Mouse (Mus musculus) left cerebral cortex, postnatal 10 days (tissue): ENCODE measurements at regions not wholly inside any gene's neighbourhood (a gene's known extent, or its start where the extent isn't known, plus 50 kb on each side); places are given as distances from the start of the nearest gene placed in this dataset.

Experiments used
- DNase-seq, 2 experiments: peaks; one replicate each; pipeline ENCODE4 v3.0.0; 2021 to 2022; ENCODE audit warnings: low spot score in 2 of 2, mixed read lengths in 1 of 2; ENCODE audit errors: extremely low spot score in 1 of 2
- intact Hi-C: fragments of 180-260 bp; cut with DNase I; formaldehyde crosslinking; loops from one replicate; pipeline ENCODE4 v1.15.1; 2025

DNA sequence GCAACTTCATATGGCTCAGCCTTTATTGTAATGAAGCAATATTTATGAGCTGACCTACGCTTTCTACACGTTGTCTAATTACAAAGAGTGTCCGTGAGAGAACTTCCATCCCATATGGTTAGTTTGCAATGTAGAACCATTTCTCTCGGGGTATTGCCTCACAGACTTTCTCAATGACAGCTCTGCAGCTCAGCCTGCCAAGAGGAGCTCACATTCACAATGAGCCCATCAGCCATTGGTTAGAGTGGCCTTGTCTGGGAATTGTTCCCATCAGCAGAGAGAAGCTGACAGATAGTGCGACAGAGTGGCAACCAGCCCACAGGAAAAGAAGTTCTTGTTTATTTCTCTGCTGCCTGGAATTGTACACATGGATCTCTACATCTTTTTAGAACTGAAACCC lies 409.7 kb downstream of the Zfp704 start:
- peak in 1 of 2 experiments; percentile 66 for DNase-seq
- intact Hi-C loops, result no loop called here

DNA sequence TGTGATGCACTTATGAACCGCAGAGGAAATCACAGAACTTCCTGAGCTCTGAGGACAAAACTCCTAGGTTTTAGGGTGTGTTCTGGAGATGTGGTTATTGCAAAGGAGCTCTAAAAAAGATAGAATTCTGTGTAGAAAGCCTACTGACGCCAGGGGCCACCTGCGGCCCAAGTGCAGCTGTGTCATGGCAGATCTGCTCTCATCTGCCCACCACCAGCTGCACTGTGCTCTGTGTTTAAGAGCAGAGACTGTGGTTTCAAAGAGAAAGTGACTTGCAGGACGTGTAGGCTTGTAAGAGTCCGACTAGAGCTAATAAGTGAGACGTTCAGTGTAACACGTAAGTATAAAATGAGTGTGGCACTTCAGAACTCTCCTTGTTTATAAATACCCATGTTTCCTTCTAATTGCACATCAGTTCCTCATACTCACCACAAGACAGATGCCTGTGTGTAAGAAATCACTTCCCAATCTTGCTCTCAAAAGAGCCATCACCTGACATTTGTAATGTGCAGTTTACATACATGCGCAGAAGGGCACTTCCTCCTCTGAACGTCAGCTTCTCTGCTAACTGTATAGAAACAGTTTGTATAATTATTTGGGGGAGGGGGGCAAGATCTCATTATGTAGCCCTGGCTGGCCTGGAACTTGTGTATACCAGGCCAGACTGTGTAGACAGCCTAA lies 411.1 kb downstream of the Zfp704 start:
- intact Hi-C loops, result no loop called here
- no peak for DNase-seq

DNA sequence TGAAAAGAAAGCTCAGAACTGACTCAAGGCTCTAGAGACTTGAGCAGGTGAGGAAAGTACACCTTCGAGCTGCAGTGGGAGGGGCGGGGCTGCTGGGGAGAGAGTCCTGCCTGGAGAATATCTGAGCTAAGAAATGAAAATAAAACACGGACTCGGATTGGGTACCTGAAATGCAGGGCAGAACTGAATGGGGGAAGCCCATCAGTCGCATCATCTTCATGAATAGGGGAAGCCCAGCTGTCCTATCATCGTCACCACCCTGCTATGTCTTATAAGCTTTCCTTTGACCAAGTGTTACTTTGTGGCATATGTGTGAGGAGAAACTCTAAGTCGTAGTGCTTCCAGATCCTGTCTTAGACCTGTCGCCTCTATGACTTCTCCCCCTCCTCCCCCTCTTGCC lies 414.1 kb downstream of the Zfp704 start:
- DNase-seq, result no peak
- intact Hi-C loops, result no loop called here

DNA sequence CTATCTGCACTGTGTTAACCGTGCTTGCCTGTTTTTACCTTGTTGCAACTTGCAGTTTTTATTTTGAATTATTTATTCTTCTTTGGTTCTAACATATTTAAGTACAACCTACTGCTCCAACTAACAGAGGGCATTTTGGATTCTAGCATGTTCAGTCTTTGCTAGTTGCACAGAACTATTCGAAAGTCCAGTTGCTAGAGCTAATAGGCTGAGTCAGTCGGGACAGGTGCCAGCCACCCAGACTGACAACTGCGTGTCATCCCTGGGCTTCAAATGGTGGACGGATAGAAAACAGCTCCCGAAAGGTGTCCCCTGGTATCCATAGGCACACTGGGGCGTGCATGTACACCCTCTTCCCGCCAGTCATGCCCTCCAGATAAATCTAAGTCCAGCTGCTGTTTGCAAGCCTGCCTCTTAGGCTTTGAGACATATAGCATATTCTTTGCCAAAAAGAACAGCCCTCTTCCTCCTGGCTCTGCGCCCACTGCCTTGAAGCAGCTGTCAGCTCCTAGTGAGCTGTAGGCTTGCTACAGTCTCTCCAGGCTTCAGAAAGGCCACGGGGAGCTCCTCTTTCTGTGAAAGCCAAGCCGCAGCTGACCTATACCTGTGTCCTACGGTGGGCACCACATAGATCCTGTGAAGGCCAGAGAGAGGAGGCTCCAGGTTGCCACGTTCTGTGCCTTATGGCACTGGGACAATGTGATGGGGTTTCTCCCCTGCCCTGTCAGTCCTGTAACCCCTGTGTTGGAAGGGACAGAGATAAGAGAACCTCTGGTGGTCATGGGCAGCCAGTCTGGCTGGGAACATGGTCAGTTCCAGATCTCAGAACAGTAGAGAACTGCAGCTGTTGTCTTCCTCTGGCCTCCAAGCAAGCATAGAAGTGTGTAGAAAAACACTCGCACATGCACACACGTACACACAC lies 420.3 kb downstream of the Zfp704 start:
- peak; percentile 74 to 85 for DNase-seq
- intact Hi-C loops, result no loop called here

DNA sequence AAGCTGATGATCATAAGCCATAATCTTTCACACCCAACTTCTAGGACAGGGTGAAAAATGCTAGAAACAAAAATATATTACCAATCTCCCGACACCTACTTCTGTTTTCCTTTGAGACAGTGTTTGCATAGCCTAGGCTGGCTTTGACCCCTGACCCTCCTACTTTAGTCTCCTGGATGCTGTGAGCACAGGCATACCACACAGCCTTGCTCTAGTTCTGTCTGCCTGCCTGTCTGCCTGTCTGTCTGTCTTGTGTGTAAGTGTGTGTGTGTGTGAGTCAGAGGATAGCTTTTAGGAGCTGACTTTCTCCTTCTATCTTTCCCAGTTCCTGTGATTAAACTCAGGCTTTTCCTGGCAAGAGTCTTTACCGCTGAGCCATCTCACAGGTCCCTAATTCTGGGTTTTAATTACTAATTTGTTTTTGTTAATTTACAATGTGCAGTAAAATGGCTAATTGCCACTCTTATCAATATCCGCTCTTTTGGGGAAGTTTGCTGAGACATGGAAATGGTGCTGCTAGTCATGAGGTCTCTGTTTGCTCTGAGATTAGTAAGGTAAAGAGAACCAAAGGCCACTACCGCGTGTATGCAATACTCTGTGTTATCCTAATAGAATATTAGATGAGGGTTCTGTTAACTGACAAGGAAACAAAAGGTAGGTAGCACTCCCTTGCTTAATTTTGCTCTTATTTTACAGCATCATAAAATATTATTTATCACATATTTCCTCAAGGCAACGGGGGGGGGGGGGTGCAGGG lies 423.3 kb downstream of the Zfp704 start:
- intact Hi-C loops, result no loop called here
- no peak for DNase-seq

DNA sequence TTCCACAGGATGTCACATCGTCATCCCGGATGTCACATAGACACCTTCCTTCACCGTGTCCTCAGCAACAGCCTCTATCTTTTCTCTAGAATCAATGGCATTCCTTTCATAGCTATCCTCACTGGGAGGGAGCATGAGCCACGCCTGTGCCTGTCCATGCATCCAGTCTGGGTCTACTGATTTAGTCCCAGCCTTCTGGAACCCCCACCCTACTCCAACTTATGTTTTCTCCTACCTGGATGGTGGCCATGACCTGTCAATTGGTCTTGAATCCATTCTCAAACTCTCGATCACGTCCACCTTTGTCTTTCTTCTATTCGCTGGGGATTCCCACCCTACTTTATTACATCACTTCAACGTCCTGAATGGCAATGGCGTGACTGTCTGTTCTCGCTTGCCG lies 428.3 kb downstream of the Zfp704 start:
- no peak for DNase-seq
- intact Hi-C loops, result no loop called here

DNA sequence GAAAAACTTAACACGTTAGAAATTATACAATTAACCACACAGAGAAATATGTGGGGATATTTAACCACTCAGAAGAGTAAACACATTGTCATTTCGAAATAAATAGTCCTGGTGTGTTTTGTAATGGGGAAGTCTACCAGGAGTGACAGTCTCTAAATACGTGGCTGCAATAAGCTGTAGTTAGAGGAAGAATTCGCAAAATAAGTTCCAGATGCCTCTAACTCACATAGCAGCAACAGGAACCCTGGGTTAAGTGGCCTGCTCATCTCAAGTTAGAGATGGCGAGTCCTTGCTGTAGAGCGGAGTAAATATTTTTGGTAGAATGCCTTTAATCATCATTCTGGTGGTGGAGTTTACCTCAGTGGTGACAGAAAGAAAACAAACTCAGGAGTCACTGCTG lies 430.2 kb downstream of the Zfp704 start:
- intact Hi-C loops, result no loop called here
- no peak for DNase-seq

DNA sequence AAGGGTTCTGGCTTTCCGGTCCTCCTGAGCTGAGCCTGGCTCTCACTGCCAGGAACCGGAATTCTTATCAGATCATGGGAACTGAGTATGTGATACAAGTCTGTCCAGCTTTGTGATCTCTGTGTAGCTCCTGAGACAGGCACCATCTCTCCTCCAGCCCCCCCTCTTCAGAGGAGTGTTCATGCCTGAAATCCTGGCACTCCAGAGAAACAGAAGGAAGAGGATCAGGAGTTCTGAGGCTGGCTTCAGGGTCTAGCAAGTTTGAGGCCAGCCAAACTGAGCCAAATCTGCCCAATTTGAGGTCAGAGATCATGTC lies 435.4 kb downstream of the Zfp704 start:
- intact Hi-C loops, result no loop called here
- no peak for DNase-seq

DNA sequence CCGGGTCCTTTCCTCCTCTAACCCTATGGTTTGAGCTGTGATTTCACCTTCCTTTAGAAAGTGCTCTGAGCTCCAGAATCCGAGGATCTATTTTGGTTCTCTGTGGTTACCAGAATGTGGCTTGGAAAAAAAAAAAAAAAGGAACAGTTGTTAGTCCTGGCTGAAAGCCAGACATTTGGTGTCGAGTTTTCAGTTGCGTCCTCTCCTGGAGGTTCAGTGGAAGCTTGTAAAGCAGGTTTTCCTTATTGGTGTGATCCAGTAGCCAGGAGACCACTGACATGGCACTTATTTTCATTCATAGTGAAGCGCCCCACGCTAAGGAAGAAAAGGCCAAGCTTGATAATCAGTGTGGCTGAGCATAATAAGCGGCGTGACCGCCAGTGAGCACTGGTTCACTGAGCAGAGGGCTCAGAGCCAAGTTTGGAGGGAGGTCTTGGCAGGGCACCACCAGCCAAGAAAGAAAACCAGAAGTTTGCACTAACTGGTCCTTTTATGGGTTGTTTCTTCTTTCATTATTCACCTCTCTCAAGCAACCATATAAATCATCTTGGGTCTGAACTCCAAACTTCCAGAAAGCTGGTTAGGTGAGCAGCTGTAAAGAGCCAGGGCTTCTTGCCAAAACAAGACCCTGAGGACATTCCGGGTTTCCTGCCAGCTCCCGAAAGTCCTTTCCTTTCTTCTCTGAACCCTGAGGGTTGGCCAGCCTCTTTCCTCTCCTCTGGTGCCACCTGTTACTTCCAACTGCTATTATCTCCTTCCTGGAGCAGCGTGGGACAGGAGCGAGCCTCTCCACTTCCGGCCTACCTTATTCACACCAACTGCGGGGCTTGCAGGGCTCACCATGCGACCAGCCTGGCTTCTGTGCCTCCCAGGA lies 436.0 kb downstream of the Zfp704 start:
- intact Hi-C loops, result no loop called here
- DNase-seq, result peak; percentile 60 to 65

DNA sequence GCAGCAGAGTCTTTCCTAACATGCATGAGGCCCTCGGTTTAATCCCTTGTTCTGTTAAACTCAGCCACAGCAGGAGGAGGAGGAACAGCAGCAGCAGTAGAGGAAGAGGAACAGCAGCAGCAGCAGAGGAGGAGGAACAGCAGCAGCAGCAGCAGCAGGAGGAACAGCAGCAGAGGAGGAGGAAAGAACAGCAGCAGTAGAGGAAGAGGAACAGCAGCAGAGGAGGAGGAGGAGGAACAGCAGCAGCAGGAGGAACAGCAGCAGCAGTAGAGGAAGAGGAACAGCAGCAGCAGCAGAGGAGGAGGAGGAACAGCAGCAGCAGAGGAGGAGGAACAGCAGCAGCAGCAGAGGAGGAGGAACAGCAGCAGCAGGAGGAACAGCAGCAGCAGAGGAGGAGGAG lies 437.9 kb downstream of the Zfp704 start:
- no peak for DNase-seq
- intact Hi-C loops, result no loop called here

DNA sequence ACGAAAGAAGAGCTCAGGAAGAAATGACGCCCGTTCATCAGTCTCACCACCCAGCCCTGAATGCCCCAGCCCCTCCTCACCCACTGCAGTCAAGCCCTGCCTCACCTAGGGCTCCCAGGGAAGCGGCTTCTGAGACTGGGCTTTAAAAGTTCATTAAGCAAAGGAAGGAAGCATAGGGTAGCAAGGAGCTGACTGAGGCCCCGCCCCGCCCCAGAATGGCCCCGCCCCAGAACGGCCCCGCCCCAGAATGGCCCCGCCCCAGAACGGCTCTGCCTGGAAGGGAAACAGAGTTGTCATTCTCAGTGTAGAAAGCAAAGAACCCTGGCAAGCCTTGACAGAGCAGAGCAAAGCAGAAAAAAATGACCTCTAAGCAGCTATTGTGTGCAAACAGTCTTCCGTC lies 440.9 kb downstream of the Zfp704 start:
- no peak for DNase-seq
- intact Hi-C loops, result no loop called here

DNA sequence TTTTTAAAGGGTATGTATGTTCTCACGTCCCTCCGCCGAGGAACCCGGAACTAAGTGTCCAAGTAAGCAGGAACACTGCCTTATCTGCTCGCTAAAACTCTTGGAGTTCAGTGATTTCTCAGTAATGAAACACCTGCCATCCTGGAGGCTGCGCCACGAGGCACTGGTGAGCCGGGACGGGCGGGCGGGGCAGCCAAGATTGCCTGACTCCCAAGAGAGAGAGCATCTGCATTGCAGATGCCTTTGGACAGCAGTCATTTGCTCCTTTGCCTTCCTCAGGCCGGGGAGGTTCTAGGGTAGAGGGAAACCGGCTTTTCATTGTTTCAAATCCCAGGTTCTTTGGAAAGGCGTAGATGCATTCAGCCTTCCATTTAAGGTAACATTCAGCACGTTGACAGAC lies 450.8 kb downstream of the Zfp704 start:
- intact Hi-C loops, result no loop called here
- DNase-seq, result no peak

DNA sequence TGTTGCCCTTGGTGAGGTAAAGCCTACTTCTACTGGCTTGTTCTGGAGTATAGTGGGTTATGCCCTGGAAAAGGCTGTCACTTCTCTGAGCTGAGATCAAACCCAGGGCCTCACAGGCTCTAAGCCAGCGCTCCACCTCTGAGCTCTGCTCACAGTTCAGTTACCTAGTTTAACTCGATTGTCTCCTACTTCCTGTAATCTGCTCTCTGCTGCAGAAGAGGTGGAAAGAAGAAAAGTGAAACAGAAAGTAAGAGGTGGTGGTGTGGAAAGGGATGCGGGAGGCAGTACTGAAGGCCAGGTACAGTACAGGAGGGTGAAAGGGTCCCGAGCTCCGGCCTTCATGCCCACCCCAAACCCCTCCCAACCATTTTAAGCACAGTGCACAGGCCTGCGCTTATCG lies 455.7 kb downstream of the Zfp704 start:
- intact Hi-C loops, result no loop called here
- DNase-seq, result no peak

DNA sequence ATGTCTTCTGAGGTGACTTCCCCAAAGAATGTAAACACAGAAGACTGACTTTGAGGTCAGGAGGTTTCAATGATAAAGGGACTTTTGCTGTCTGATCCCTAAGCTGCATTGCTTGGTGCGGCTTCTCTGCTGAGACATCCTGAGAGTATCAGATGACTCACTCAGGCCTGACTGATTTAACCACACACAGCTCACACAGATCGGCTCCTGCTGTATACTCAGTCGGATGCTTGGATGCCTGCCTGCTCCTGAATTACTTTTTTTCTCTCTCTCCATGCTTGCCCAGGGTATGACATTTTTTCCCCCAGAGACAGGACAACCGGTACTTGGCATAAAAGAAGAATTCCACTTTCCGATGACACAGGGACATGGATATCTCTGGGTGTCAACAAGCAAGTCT lies 456.2 kb downstream of the Zfp704 start:
- no peak for DNase-seq
- intact Hi-C loops, result no loop called here

DNA sequence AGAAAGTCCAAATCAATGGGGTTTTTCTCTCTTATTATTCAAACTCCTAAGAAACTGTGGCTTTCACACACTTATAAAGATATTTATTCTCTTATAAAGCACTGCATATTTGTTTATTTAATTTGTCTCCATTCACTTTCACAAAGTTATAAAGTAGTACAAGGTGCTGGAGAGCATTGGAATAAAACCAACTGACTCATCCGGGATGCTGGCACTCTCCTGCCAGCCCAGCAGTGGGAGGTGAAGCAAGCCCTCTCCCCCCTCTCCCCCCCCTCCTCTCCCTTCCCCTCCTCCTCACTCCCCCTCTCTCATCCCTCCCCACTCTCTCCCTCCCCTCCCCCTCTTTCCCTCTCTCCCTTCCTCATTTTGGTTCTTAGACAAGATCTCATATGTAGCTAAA lies 457.6 kb downstream of the Zfp704 start:
- DNase-seq, result no peak
- intact Hi-C loops, result no loop called here

DNA sequence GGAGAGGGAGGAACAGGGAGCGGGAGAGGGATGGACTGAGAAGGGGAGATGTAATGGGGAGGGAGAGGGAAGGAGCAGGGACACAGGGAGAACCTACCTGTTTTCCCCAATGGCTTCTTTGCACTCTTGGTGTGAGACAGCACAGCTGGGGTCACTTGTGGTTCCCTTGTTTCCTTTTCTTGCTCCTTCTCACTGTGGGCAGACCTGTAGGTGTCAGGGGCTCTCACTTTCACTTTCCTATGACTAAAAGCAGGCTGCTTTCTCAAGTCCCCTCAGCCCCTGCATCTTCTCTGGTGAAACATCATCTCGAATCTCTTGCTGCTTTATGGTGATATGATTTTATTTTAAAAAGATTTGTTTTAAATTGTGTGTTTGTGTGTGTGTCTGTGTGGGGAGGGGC lies 458.3 kb downstream of the Zfp704 start:
- DNase-seq, result no peak
- intact Hi-C loops, result no loop called here

DNA sequence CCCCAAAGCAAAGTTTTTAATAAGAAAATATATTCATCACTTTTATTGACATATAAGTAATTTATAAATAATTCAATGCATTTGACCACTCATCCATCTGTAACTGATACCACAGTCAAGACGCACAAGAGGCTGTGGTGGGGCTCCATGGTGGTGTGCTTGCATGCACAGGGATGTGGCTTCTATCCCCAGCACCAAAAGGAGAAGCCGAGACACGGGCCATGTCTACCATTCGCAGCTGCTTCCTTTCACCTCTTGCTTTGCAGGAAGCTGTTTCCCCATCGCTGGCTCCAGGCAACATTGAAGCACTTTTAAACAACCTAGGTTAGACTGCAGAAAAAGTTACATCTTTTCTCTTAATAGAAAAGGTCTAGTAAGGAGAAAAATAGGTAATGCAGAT lies 461.3 kb downstream of the Zfp704 start:
- no peak for DNase-seq
- intact Hi-C loops, result no loop called here

DNA sequence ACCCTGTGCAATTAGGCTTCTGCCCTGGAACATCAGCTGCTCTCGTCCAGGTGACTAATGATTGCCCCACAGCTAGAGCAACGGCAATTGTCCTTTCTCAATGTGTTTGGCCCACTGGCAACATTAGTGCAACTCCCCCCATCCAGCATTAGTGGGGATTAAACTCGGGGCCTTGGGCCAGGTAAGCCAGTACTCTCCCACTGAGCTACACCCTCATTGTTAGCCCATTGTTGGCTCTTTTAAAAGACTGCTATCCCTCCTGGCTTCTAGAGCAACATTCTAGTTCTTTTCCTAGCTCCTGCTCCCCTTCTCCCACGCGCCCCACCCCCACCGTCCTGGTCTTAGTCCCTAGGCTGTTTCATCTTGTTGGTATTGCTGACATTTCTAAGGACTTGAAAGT lies 463.4 kb downstream of the Zfp704 start:
- DNase-seq, result no peak
- intact Hi-C loops, result no loop called here

DNA sequence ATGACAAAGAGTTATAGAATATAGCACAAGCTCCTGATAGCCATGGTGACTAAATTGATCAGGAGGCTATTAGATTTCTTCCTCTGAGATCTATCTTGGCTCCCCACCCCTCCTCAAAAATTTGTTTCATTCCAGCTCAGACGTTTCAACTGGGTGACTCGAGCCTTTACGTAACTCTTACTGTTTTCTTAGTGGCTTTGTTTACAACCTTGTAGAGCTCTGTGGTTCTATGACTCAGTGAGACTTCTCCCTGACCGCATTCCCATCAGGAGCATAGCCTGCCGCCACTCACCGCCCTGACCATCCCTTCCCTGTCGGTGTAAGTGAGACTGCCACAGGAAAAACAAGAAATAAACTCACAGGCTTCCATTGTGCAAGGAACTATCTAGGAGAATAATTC lies 464.3 kb downstream of the Zfp704 start:
- intact Hi-C loops, result no loop called here
- no peak for DNase-seq
